Mouse (Mus musculus): ENCODE results near the gene Plac1. TPM values are rescaled to one million over a fixed set of nuclear protein-coding genes. Genes with fewer than 3 reads are reported as not detected.

Plac1 gene
- total and polyA plus RNA-seq, 2 experiments: not detected

- no peaks in the 10 kb centered on the region for H3K79me2 ChIP-seq (ENCODE audit: control insufficient read depth, insufficient read depth, low read length)
- 18% methylated on average over 4 of the region's 4 CpGs for WGBS
- TF ChIP-seq CTCF (IDR thresholded peaks at IDR 0.05; ENCODE audit: low read depth, low read length) (no peak), POLR2A (IDR thresholded peaks at IDR 0.05; ENCODE audit: extremely low read depth, insufficient read depth, low read length) (no peak)
- peaks cover 10% of the 10 kb centered on the region; the same call in 1 of the 2 replicates for H3K4me1 ChIP-seq (ENCODE audit: control insufficient read depth, insufficient read depth, low read length)
- DNase-seq (ENCODE audit: extremely low read depth, low read depth, low spot score): peak; percentile 42
- no peak overlapping the region for H3K4me3 ChIP-seq (ENCODE audit: insufficient read depth, low read depth, low read length)
- H3K9ac ChIP-seq (ENCODE audit: low read depth, low read length): no peak overlapping the region
- H3K27ac ChIP-seq (replicated peaks; ENCODE audit: insufficient read depth, low read depth, low read length): no peak overlapping the region
- no peaks in the 10 kb centered on the region for H3K36me3 ChIP-seq (ENCODE audit: control insufficient read depth, insufficient read depth, low read length)
- no peaks in the 10 kb centered on the region for H3K27me3 ChIP-seq (ENCODE audit: control insufficient read depth, insufficient read depth, low read length)
These were observed 77.3 kb downstream of the Plac1 start for GRCm38 (mm10) chrX:53162589-53162988.

- 15% methylated on average over 4 of the region's 4 CpGs for WGBS
These were observed 78.3 kb downstream of the Plac1 start for GRCm38 (mm10) chrX:53161583-53161982.

GRCm38 (mm10) chrX:53161115-53161514 lies 78.8 kb downstream of the Plac1 start:
- Histone ChIP-seq H3K79me2 (ENCODE audit: control insufficient read depth, insufficient read depth, low read length) (no peaks in the 10 kb centered on the region), H3K4me3 (ENCODE audit: insufficient read depth, low read depth, low read length) (no peak overlapping the region), H3K4me1 (ENCODE audit: control insufficient read depth, insufficient read depth, low read length) (peaks cover 10% of the 10 kb centered on the region; the same call in 1 of the 2 replicates), H3K27ac (replicated peaks; ENCODE audit: insufficient read depth, low read depth, low read length) (peak overlapping the region; percentile 27), H3K36me3 (ENCODE audit: control insufficient read depth, insufficient read depth, low read length) (no peaks in the 10 kb centered on the region), H3K27me3 (ENCODE audit: control insufficient read depth, insufficient read depth, low read length) (no peaks in the 10 kb centered on the region), H3K9ac (ENCODE audit: low read depth, low read length) (no peak overlapping the region)
- no peak for TF ChIP-seq POLR2A (IDR thresholded peaks at IDR 0.05; ENCODE audit: extremely low read depth, insufficient read depth, low read length)
- TF ChIP-seq CTCF (IDR thresholded peaks at IDR 0.05; ENCODE audit: low read depth, low read length): no peak
- no peak for DNase-seq (ENCODE audit: extremely low read depth, low read depth, low spot score)
- WGBS: 17% methylated on average over 5 of the region's 5 CpGs

More at GRCm38 (mm10) chrX:53161583-53161982, 78.3 kb downstream of the Plac1 start:
- H3K4me1 ChIP-seq (ENCODE audit: control insufficient read depth, insufficient read depth, low read length): peaks cover 10% of the 10 kb centered on the region; the same call in 1 of the 2 replicates
- no peak for DNase-seq (ENCODE audit: extremely low read depth, low read depth, low spot score)
- H3K27me3 ChIP-seq (ENCODE audit: control insufficient read depth, insufficient read depth, low read length): no peaks in the 10 kb centered on the region
- no peak overlapping the region for H3K9ac ChIP-seq (ENCODE audit: low read depth, low read length)
- no peaks in the 10 kb centered on the region for H3K79me2 ChIP-seq (ENCODE audit: control insufficient read depth, insufficient read depth, low read length)
- TF ChIP-seq POLR2A (IDR thresholded peaks at IDR 0.05; ENCODE audit: extremely low read depth, insufficient read depth, low read length) (no peak), CTCF (IDR thresholded peaks at IDR 0.05; ENCODE audit: low read depth, low read length) (no peak)
- no peaks in the 10 kb centered on the region for H3K36me3 ChIP-seq (ENCODE audit: control insufficient read depth, insufficient read depth, low read length)
- H3K27ac ChIP-seq (replicated peaks; ENCODE audit: insufficient read depth, low read depth, low read length): peak overlapping the region; percentile 27
- no peak overlapping the region for H3K4me3 ChIP-seq (ENCODE audit: insufficient read depth, low read depth, low read length)

- Histone ChIP-seq H3K4me1 (ENCODE audit: control insufficient read depth, insufficient read depth, low read length) (no peaks in the 10 kb centered on the region), H3K36me3 (ENCODE audit: control insufficient read depth, insufficient read depth, low read length) (no peaks in the 10 kb centered on the region), H3K9ac (ENCODE audit: low read depth, low read length) (no peak overlapping the region), H3K27me3 (ENCODE audit: control insufficient read depth, insufficient read depth, low read length) (no peaks in the 10 kb centered on the region), H3K79me2 (ENCODE audit: control insufficient read depth, insufficient read depth, low read length) (no peaks in the 10 kb centered on the region), H3K4me3 (ENCODE audit: insufficient read depth, low read depth, low read length) (no peak overlapping the region), H3K27ac (replicated peaks; ENCODE audit: insufficient read depth, low read depth, low read length) (no peak overlapping the region)
- no peak for DNase-seq (ENCODE audit: extremely low read depth, low read depth, low spot score)
- TF ChIP-seq POLR2A (IDR thresholded peaks at IDR 0.05; ENCODE audit: extremely low read depth, insufficient read depth, low read length): no peak
- TF ChIP-seq CTCF (IDR thresholded peaks at IDR 0.05; ENCODE audit: low read depth, low read length): no peak
- WGBS: 82% methylated on average over 2 of the region's 2 CpGs
These were observed 91.9 kb downstream of the Plac1 start for GRCm38 (mm10) chrX:53148039-53148438.

- no peak overlapping the region for H3K9ac ChIP-seq (ENCODE audit: low read depth, low read length)
- H3K4me1 ChIP-seq (ENCODE audit: control insufficient read depth, insufficient read depth, low read length): no peaks in the 10 kb centered on the region
- no peak for TF ChIP-seq POLR2A (IDR thresholded peaks at IDR 0.05; ENCODE audit: extremely low read depth, insufficient read depth, low read length)
- no peak for TF ChIP-seq CTCF (IDR thresholded peaks at IDR 0.05; ENCODE audit: low read depth, low read length)
- no peaks in the 10 kb centered on the region for H3K79me2 ChIP-seq (ENCODE audit: control insufficient read depth, insufficient read depth, low read length)
- no peak overlapping the region for H3K4me3 ChIP-seq (ENCODE audit: insufficient read depth, low read depth, low read length)
- H3K27ac ChIP-seq (replicated peaks; ENCODE audit: insufficient read depth, low read depth, low read length): no peak overlapping the region
- WGBS: 89% methylated on average over 5 of the region's 5 CpGs
- DNase-seq (ENCODE audit: extremely low read depth, low read depth, low spot score): no peak
- no peaks in the 10 kb centered on the region for H3K36me3 ChIP-seq (ENCODE audit: control insufficient read depth, insufficient read depth, low read length)
- no peaks in the 10 kb centered on the region for H3K27me3 ChIP-seq (ENCODE audit: control insufficient read depth, insufficient read depth, low read length)
These were observed 93.5 kb downstream of the Plac1 start for GRCm38 (mm10) chrX:53146389-53146917.

DNA sequence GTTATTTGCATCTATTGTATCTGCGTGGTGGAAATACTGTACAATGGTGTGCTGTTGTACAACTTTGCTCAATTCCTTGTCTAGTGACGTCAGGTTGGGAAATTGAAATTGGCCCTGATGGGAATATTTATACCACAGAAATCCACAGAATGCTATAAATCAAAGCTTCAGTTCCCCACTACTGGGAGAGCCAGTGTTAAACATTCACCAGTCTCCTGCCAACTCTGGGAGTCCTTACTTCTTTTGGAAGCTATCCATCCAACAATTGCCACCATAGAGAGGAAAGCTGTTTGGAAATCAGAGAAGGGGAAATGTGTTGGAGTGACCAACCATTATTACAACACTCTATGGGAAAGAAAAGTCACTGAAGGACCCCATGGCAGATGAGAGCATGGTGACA lies 100.3 kb downstream of the Plac1 start:
- no peak for DNase-seq (ENCODE audit: extremely low read depth, low read depth, low spot score)
- Histone ChIP-seq H3K36me3 (ENCODE audit: control insufficient read depth, insufficient read depth, low read length) (no peaks in the 10 kb centered on the region), H3K79me2 (ENCODE audit: control insufficient read depth, insufficient read depth, low read length) (no peaks in the 10 kb centered on the region), H3K4me1 (ENCODE audit: control insufficient read depth, insufficient read depth, low read length) (no peaks in the 10 kb centered on the region), H3K9ac (ENCODE audit: low read depth, low read length) (no peak overlapping the region), H3K27ac (replicated peaks; ENCODE audit: insufficient read depth, low read depth, low read length) (no peak overlapping the region), H3K4me3 (ENCODE audit: insufficient read depth, low read depth, low read length) (no peak overlapping the region), H3K27me3 (ENCODE audit: control insufficient read depth, insufficient read depth, low read length) (no peaks in the 10 kb centered on the region)
- WGBS: 84% methylated on average over 2 of the region's 2 CpGs
- no peak for TF ChIP-seq POLR2A (IDR thresholded peaks at IDR 0.05; ENCODE audit: extremely low read depth, insufficient read depth, low read length)
- no peak for TF ChIP-seq CTCF (IDR thresholded peaks at IDR 0.05; ENCODE audit: low read depth, low read length)

Data from liver, adult 2 months (tissue).